Mouse (Mus musculus): ENCODE results near the gene Sohlh2.
A peak's percentile ranks its signal among the peaks of the same experiment; 100 is the strongest.

Gene Sohlh2

GRCm38 (mm10) chr3:55207665-55208064 lies 25.8 kb downstream of the Sohlh2 start:
- DNase-seq (ENCODE audit: low spot score) = no peak

GRCm38 (mm10) chr3:55212254-55212653 lies 30.4 kb downstream of the Sohlh2 start:
- no peak for DNase-seq (ENCODE audit: low spot score)

- DNase-seq (ENCODE audit: low spot score) = no peak
Measured at GRCm38 (mm10) chr3:55213785-55214184, 32.0 kb downstream of the Sohlh2 start.

- no peak for DNase-seq (ENCODE audit: low spot score)
Measured at GRCm38 (mm10) chr3:55214413-55214812, 32.6 kb downstream of the Sohlh2 start.

GRCm38 (mm10) chr3:55222502-55222901 lies 40.7 kb downstream of the Sohlh2 start:
- DNase-seq (ENCODE audit: low spot score) = no peak

GRCm38 (mm10) chr3:55223862-55224261 lies 42.0 kb downstream of the Sohlh2 start:
- DNase-seq (ENCODE audit: low spot score) = no peak

- no peak for DNase-seq (ENCODE audit: low spot score)
Measured at GRCm38 (mm10) chr3:55226501-55227213, 44.8 kb downstream of the Sohlh2 start.

GRCm38 (mm10) chr3:55227214-55227581 lies 45.4 kb downstream of the Sohlh2 start:
- DNase-seq (ENCODE audit: low spot score) = no peak

GRCm38 (mm10) chr3:55241730-55242421 lies 60.0 kb downstream of the Sohlh2 start, which contains the start of gene Dclk1:
Gene Dclk1 (plus strand): TSS chr3:55242364.
- peak; percentile 22 for DNase-seq (ENCODE audit: low spot score)

GRCm38 (mm10) chr3:55242422-55243055 lies 60.7 kb downstream of the Sohlh2 start:
- DNase-seq (ENCODE audit: low spot score) = peak; percentile 76

- DNase-seq (ENCODE audit: low spot score) = no peak
Measured at GRCm38 (mm10) chr3:55243056-55243471, 61.2 kb downstream of the Sohlh2 start.

GRCm38 (mm10) chr3:55244087-55244486 lies 62.3 kb downstream of the Sohlh2 start:
- DNase-seq (ENCODE audit: low spot score) = no peak

GRCm38 (mm10) chr3:55246618-55247272 lies 64.9 kb downstream of the Sohlh2 start:
- no peak for DNase-seq (ENCODE audit: low spot score)

GRCm38 (mm10) chr3:55248048-55248447 lies 66.2 kb downstream of the Sohlh2 start:
- DNase-seq (ENCODE audit: low spot score) = no peak

- DNase-seq (ENCODE audit: low spot score) = no peak
Measured at GRCm38 (mm10) chr3:55248508-55248907, 66.7 kb downstream of the Sohlh2 start.

- DNase-seq (ENCODE audit: low spot score) = no peak
Measured at GRCm38 (mm10) chr3:55250631-55251030, 68.8 kb downstream of the Sohlh2 start.

Data from urinary bladder, postnatal 14 days (tissue).